Mouse (Mus musculus) megakaryocyte progenitor cell, adult 5-6 weeks (primary cell): ENCODE results near the gene Hps1. TPM values are rescaled to one million over a fixed set of nuclear protein-coding genes. Genes with fewer than 3 reads are reported as not detected.

Source experiments
- ATAC-seq: replicated peaks from 2 replicates; pipeline ENCODE4 v1.8.0; 2016; ENCODE audit warnings: mild to moderate bottlenecking, moderate TSS enrichment, inconsistent platforms; ENCODE audit not compliant: poor library complexity
- total RNA-seq, 2 experiments: library from RNA; stranded (forward) in 1 of 2; stranded (reverse) in 1 of 2; fragments of 157-497, 149-512 nt in 1 of 2; fragments of 200-1000 nt in 1 of 2; gene quantifications; 2 replicates each; pipeline versions ENCODE4 v1.2.3 to v1.2.4; 2015 to 2017

Gene Hps1
- total RNA-seq, 2 experiments from 2014 or later: 15.6 to 40.8 TPM

GRCm38 (mm10) chr19:42718101-42718500 lies 61.7 kb downstream of the Hps1 start:
- ATAC-seq: no peak

- no peak for ATAC-seq
These were observed 62.1 kb downstream of the Hps1 start for GRCm38 (mm10) chr19:42717668-42718067.

GRCm38 (mm10) chr19:42716507-42716906 lies 63.3 kb downstream of the Hps1 start:
- no peak for ATAC-seq

GRCm38 (mm10) chr19:42713770-42714169 lies 66.0 kb downstream of the Hps1 start:
- peak; percentile 54 for ATAC-seq

Other genes starting within 250 kb of the Hps1 start
- not detected in 2 replicates for gene Loxl4, start 167.2 kb downstream of the Hps1 start, total RNA-seq (2015)
- 0.03 TPM in 1 of 2 replicates, not detected in the other for gene Loxl4, start 167.2 kb downstream of the Hps1 start, total RNA-seq (2017)
- 3.6 and 3.8 TPM in 2 replicates for gene Pyroxd2, start 27.2 kb downstream of the Hps1 start, total RNA-seq (2015)
- gene Pyroxd2, start 27.2 kb downstream of the Hps1 start, total RNA-seq (2017): 3.2 and 3.7 TPM in 2 replicates